Mouse (Mus musculus) Patski (cell line): ENCODE data around the gene Slc4a8. TPM values are rescaled to one million over a fixed set of nuclear protein-coding genes. Genes with fewer than 3 reads are reported as not detected.
A peak's percentile ranks its signal among the peaks of the same experiment; 100 is the strongest.

Experiments
- ATAC-seq: fragments of 100-300 bp; one replicate; pipeline ENCODE4 v1.8.0; 2021
- CTCF ChIA-PET: fragments of 350-600 bp; sonication (Branson Sonifier 250); formaldehyde crosslinking; loops from one replicate; lab custom pipeline; 2022; ENCODE audit warnings: inconsistent platforms; lab: Charles Lee
- POLR2A ChIA-PET: fragments of 350-600 bp; sonication (Branson Sonifier 250); formaldehyde crosslinking; loops from one replicate; lab custom pipeline; 2022; ENCODE audit warnings: antibody characterized with exemption, inconsistent platforms; lab: Charles Lee
- DNase-seq: peaks from one replicate; pipeline ENCODE4 v3.0.0-alpha.2; 2011; ENCODE audit warnings: low read depth, low spot score
- H3K27me3 ChIP-seq: fragments of 371-371 bp; one replicate; pipeline ENCODE4 v1.5.1; 2021
- CTCF ChIP-seq: fragments of 100-300 bp; IDR thresholded peaks from one replicate; pipeline ENCODE4 v1.5.1; 2021
- in situ Hi-C: fragments of 300-500 bp; cut with MboI; formaldehyde crosslinking; loops from 3 replicates; pipeline ENCODE4 v1.11.1; 2018; ENCODE audit warnings: low pct_unique_long_range_greater_than_20kb, mixed read lengths
- polyA plus RNA-seq: library from polyadenylated mRNA; unstranded; gene quantifications from one replicate; pipeline ENCODE4 v1.2.3, GENCODE M21; 2021

Slc4a8 gene
- polyA plus RNA-seq, 1 experiment from 2014 or later = 13.1 TPM

- ChIA-PET POLR2A (no interaction called here), CTCF (no interaction called here)
- no peak for TF ChIP-seq CTCF
- no peak for DNase-seq
- peaks cover 12% of the 10 kb centered on the region for H3K27me3 ChIP-seq
- ATAC-seq = no peak
- in situ Hi-C loops = no loop called here
Measured at GRCm38 (mm10) chr15:100743238-100743637, 18.3 kb upstream of the Slc4a8 start.

- DNase-seq = no peak
- ATAC-seq = no peak
- H3K27me3 ChIP-seq = peaks cover 5% of the 10 kb centered on the region
- in situ Hi-C loops = no loop called here
- CTCF ChIA-PET = interaction anchor here (1.7 kb wide), 1 partner anchor 11 kb away, joined by 4 read pairs; no protein-coding TSS in a partner anchor
- POLR2A ChIA-PET = no interaction called here
- TF ChIP-seq CTCF = no peak
Measured at GRCm38 (mm10) chr15:100746478-100747120, 14.9 kb upstream of the Slc4a8 start.

- ChIA-PET CTCF (interaction anchor here (1.7 kb wide), 1 partner anchor 11 kb away, joined by 4 read pairs; no protein-coding TSS in a partner anchor), POLR2A (no interaction called here)
- in situ Hi-C loops = no loop called here
- no peaks in the 10 kb centered on the region for H3K27me3 ChIP-seq
- TF ChIP-seq CTCF = no peak
- no peak for DNase-seq
- ATAC-seq = no peak
Measured at GRCm38 (mm10) chr15:100747121-100747963, 14.2 kb upstream of the Slc4a8 start.

- ChIA-PET CTCF (interaction anchor here (1.0 kb wide), 1 partner anchor 8 kb away, joined by 3 read pairs; no protein-coding TSS in a partner anchor), POLR2A (no interaction called here)
- H3K27me3 ChIP-seq = no peaks in the 10 kb centered on the region
- in situ Hi-C loops = no loop called here
- ATAC-seq (no peak), DNase-seq (no peak)
- TF ChIP-seq CTCF = no peak
Measured at GRCm38 (mm10) chr15:100748584-100748983, 13.0 kb upstream of the Slc4a8 start.

- ATAC-seq (no peak), DNase-seq (no peak)
- TF ChIP-seq CTCF = no peak
- ChIA-PET CTCF (no interaction called here), POLR2A (no interaction called here)
- in situ Hi-C loops = no loop called here
- H3K27me3 ChIP-seq = no peaks in the 10 kb centered on the region
Measured at GRCm38 (mm10) chr15:100749751-100750538, 11.6 kb upstream of the Slc4a8 start.

- no peak for TF ChIP-seq CTCF
Measured at GRCm38 (mm10) chr15:100752439-100752838, 9.1 kb upstream of the Slc4a8 start.

GRCm38 (mm10) chr15:100753045-100753444 lies 8.5 kb upstream of the Slc4a8 start:
- POLR2A ChIA-PET = no interaction called here
- no peak for TF ChIP-seq CTCF
- in situ Hi-C loops = no loop called here

More at GRCm38 (mm10) chr15:100752439-100752838, 9.1 kb upstream of the Slc4a8 start:
- ChIA-PET CTCF (interaction anchor here (2.5 kb wide), 1 partner anchor 41 kb away, joined by 5 read pairs; no protein-coding TSS in a partner anchor), POLR2A (no interaction called here)
- DNase-seq (no peak), ATAC-seq (no peak)
- H3K27me3 ChIP-seq = no peaks in the 10 kb centered on the region
- in situ Hi-C loops = no loop called here

GRCm38 (mm10) chr15:100754041-100754440 lies 7.5 kb upstream of the Slc4a8 start:
- no peak for TF ChIP-seq CTCF
- CTCF ChIA-PET = interaction anchor here (0.8 to 2.5 kb wide), 4 partner anchors 21 to 88 kb away, joined by 3 to 5 read pairs (median 4); partner anchors contain the start of gene Cela1
- ATAC-seq = no peak
- no peaks in the 10 kb centered on the region for H3K27me3 ChIP-seq
- POLR2A ChIA-PET = interaction anchor here (1.0 kb wide), 1 partner anchor 9 kb away, joined by 3 read pairs; no protein-coding TSS in a partner anchor
- in situ Hi-C loops = no loop called here
- DNase-seq = no peak

More at GRCm38 (mm10) chr15:100753045-100753444, 8.5 kb upstream of the Slc4a8 start:
- no peaks in the 10 kb centered on the region for H3K27me3 ChIP-seq
- ATAC-seq = no peak
- no peak for DNase-seq
- CTCF ChIA-PET = interaction anchor here (2.5 kb wide), 1 partner anchor 42 kb away, joined by 5 read pairs; no protein-coding TSS in a partner anchor

GRCm38 (mm10) chr15:100754805-100755497 lies 6.6 kb upstream of the Slc4a8 start:
- CTCF ChIA-PET = interaction anchor here (0.7 to 2.5 kb wide), 3 partner anchors 20 to 114 kb away, joined by 3 to 5 read pairs (median 4); no protein-coding TSS in a partner anchor
- ATAC-seq = no peak
- in situ Hi-C loops = no loop called here

More at GRCm38 (mm10) chr15:100754805-100755497, 6.6 kb upstream of the Slc4a8 start:
- no peaks in the 10 kb centered on the region for H3K27me3 ChIP-seq
- TF ChIP-seq CTCF = peak; percentile 81
- POLR2A ChIA-PET = no interaction called here
- DNase-seq = no peak
